Mouse (Mus musculus) adrenal gland, postnatal 14 days (tissue): ENCODE data around the gene Frmpd1. TPM values are rescaled to one million over a fixed set of nuclear protein-coding genes. Genes with fewer than 3 reads are reported as not detected.
A peak's percentile ranks its signal among the peaks of the same experiment; 100 is the strongest.

Experiments
- DNase-seq: peaks from one replicate; pipeline ENCODE4 v3.0.0; 2021; ENCODE audit warnings: mixed read lengths
- long read RNA-seq, 2 experiments: library from polyadenylated mRNA; stranded (forward); transcript quantifications; one replicate each; pipeline ENCODE4 v2.0.0; 2021
- total RNA-seq: library from RNA; stranded (reverse); gene quantifications from 2 replicates; pipeline ENCODE4 v1.2.3, GENCODE M21; 2021

Frmpd1 gene
- total RNA-seq = 6.2 and 8.4 TPM in 2 replicates
- long read RNA-seq, experiment 1, full-length matches to known transcripts = 3 of 3 reads
- long read RNA-seq, experiment 1, partial matches to known transcripts = 0 of 3 reads
- long read RNA-seq, experiment 1, other reads (novel, unspliced or antisense) = 0 of 3 reads
- long read RNA-seq, experiment 2, partial matches to known transcripts = 2 of 2 reads
- long read RNA-seq, experiment 2, other reads (novel, unspliced or antisense) = 0 of 2 reads

GRCm38 (mm10) chr4:45184521-45185330 lies at the start of gene Frmpd1:
Gene Frmpd1, plus strand, starts transcription at chr4:45184875.
- peak; percentile 81 for DNase-seq

GRCm38 (mm10) chr4:45137636-45138035 lies 47.0 kb upstream of the Frmpd1 start:
- no peak for DNase-seq

GRCm38 (mm10) chr4:45141835-45142234 lies 42.8 kb upstream of the Frmpd1 start:
- DNase-seq = no peak

- DNase-seq = peak; percentile 7
These were observed 42.3 kb upstream of the Frmpd1 start for GRCm38 (mm10) chr4:45142411-45142810.

GRCm38 (mm10) chr4:45143005-45143404 lies 41.7 kb upstream of the Frmpd1 start:
- DNase-seq = peak; percentile 5

- no peak for DNase-seq
These were observed 28.2 kb upstream of the Frmpd1 start for GRCm38 (mm10) chr4:45156433-45156832.

- no peak for DNase-seq
These were observed 26.1 kb upstream of the Frmpd1 start for GRCm38 (mm10) chr4:45158608-45159007.

GRCm38 (mm10) chr4:45160773-45161172 lies 23.9 kb upstream of the Frmpd1 start:
- no peak for DNase-seq

GRCm38 (mm10) chr4:45163711-45164110 lies 21.0 kb upstream of the Frmpd1 start:
- peak; percentile 54 for DNase-seq

- DNase-seq = no peak
These were observed 19.2 kb upstream of the Frmpd1 start for GRCm38 (mm10) chr4:45165477-45165876.

- no peak for DNase-seq
These were observed 18.7 kb upstream of the Frmpd1 start for GRCm38 (mm10) chr4:45165955-45166354.

- no peak for DNase-seq
These were observed 13.3 kb upstream of the Frmpd1 start for GRCm38 (mm10) chr4:45171340-45171739.

- DNase-seq = no peak
These were observed 706 bp upstream of the Frmpd1 start for GRCm38 (mm10) chr4:45183818-45184520.

- DNase-seq = no peak
These were observed 625 bp downstream of the Frmpd1 start for GRCm38 (mm10) chr4:45185331-45185669.

GRCm38 (mm10) chr4:45198296-45198695 lies 13.6 kb downstream of the Frmpd1 start:
- no peak for DNase-seq

GRCm38 (mm10) chr4:45203283-45203682 lies 18.6 kb downstream of the Frmpd1 start:
- no peak for DNase-seq

GRCm38 (mm10) chr4:45207444-45207843 lies 22.8 kb downstream of the Frmpd1 start:
- DNase-seq = no peak

- DNase-seq = no peak
These were observed 24.2 kb downstream of the Frmpd1 start for GRCm38 (mm10) chr4:45208832-45209363.

- DNase-seq = no peak
These were observed 27.8 kb downstream of the Frmpd1 start for GRCm38 (mm10) chr4:45212342-45213063.

GRCm38 (mm10) chr4:45219946-45220345 lies 35.3 kb downstream of the Frmpd1 start:
- DNase-seq = no peak

- DNase-seq = no peak
These were observed 37.7 kb downstream of the Frmpd1 start for GRCm38 (mm10) chr4:45222395-45222794.

- DNase-seq = no peak
These were observed 45.6 kb downstream of the Frmpd1 start for GRCm38 (mm10) chr4:45230263-45230662.
